ENCODE assay signal across 9 mouse cellular contexts in genomic region chr2:149350239-149350811, GRCm38 (mm10). TPM values are rescaled to one million over a fixed set of nuclear protein-coding genes. Genes with fewer than 3 reads are reported as not detected.
DNase-seq lines count a peak whose midpoint lies in the region; ATAC-seq and TF ChIP-seq lines count a peak whose summit lies in the region.
"Had no signal": no experiment of that assay in that cellular context is flagged by ENCODE, and none has a peak within 500 bp of the region (broad histone marks: within the 10 kb centered on the region; RNA-seq: fewer than 3 reads in every experiment).

No protein-coding gene starts in this region.

- no peaks in the 10 kb centered on the region for H3K4me1 ChIP-seq in heart, postnatal 0 days (ENCODE audit: control insufficient read depth, insufficient read depth)
- H3K4me1 ChIP-seq: limb, embryonic 15.5 days had no signal

- TF ChIP-seq CTCF in heart, postnatal 0 days (IDR thresholded peaks at IDR 0.05; ENCODE audit: low read depth) = peak; percentile 60

- WGBS in heart, postnatal 0 days = 17% methylated on average over 3 of the region's 3 CpGs

- H3K9ac ChIP-seq in heart, postnatal 0 days (replicated peaks; ENCODE audit: low read depth, low read length) = no peak overlapping the region
- H3K9ac ChIP-seq: limb, embryonic 15.5 days had no signal

- peak; percentile 15 for DNase-seq in heart, postnatal 0 days (ENCODE audit: low spot score)
- no peak for DNase-seq in heart, adult 9 months (ENCODE audit: low spot score in 2 of 2)
- peak; percentile 2 for DNase-seq in adrenal gland, adult 8-10 months
- peak; percentile 49 for DNase-seq in embryo, embryonic 9.5 days (ENCODE audit: extremely low spot score)
- DNase-seq in induced T-regulatory cell, adult 2 months (ENCODE audit: low read depth) = peak; percentile 78
- peak; percentile 6 to 32 for DNase-seq in layer of hippocampus, postnatal 25 days (ENCODE audit: extremely low spot score in 1 of 2, low spot score in 1 of 2)
- DNase-seq in right cerebral cortex, postnatal 36 days (ENCODE audit: low spot score in 2 of 2) = peak; percentile 1 to 2

- H3K4me3 ChIP-seq in heart, postnatal 0 days (ENCODE audit: low read depth, low read length) = no peak overlapping the region
- H3K4me3 ChIP-seq: limb, embryonic 15.5 days had no signal

- H3K27ac ChIP-seq in heart, postnatal 0 days (ENCODE audit: low read depth) = no peak overlapping the region
- H3K27ac ChIP-seq: limb, embryonic 15.5 days had no signal

- ATAC-seq in heart, postnatal 0 days (ENCODE audit: insufficient read depth, low read depth) = no peak
- ATAC-seq in megakaryocyte progenitor cell, adult 5-6 weeks (replicated peaks; ENCODE audit: poor library complexity) = peak; percentile 100

- no peaks in the 10 kb centered on the region for H3K36me3 ChIP-seq in heart, postnatal 0 days (replicated peaks; ENCODE audit: control insufficient read depth, insufficient read depth, low read length)
- H3K36me3 ChIP-seq: limb, embryonic 15.5 days had no signal

- no peaks in the 10 kb centered on the region for H3K27me3 ChIP-seq in heart, postnatal 0 days (ENCODE audit: control insufficient read depth, insufficient read depth, low read length)
- H3K27me3 ChIP-seq: limb, embryonic 15.5 days had no signal

- no peak for TF ChIP-seq EP300 in heart, postnatal 0 days (IDR thresholded peaks at IDR 0.05; ENCODE audit: low read depth)

- H3K9me3 ChIP-seq in heart, postnatal 0 days (replicated peaks; ENCODE audit: control insufficient read depth, low read length) = no peaks in the 10 kb centered on the region
- H3K9me3 ChIP-seq: limb, embryonic 15.5 days had no signal

- no peak overlapping the region for H3K4me2 ChIP-seq in heart, postnatal 0 days (ENCODE audit: low read depth, low read length)
- H3K4me2 ChIP-seq: limb, embryonic 15.5 days had no signal

RNA-seq across cellular contexts. Expression of gene Cst10, which starts 54.5 kb away (rescaled TPM):
- not detected in 2 replicates for total RNA-seq in heart, postnatal 0 days (2014; rRNA removed; ENCODE audit: low replicate concordance)
- polyA plus RNA-seq in heart, postnatal 0 days (2015; fragmentation: Nextera tagmentation; extraction: Ambion mirVana) = not detected in 2 replicates
- not detected for total RNA-seq in adrenal gland, adult 8-10 months (2022)
- total RNA-seq in layer of hippocampus, postnatal 25 days (2021) = not detected
- not detected in 2 replicates for total RNA-seq in megakaryocyte progenitor cell, adult 5-6 weeks (2015)
- not detected in 2 replicates for total RNA-seq in megakaryocyte progenitor cell, adult 5-6 weeks (2017)
- polyA plus RNA-seq: limb, embryonic 15.5 days had no signal

Comparison
In these comparisons a context has a peak if more than half of its experiments do, and no peak if none do; other contexts are left out.
1. DNase-seq: peak in heart, postnatal 0 days (single experiment), adrenal gland, adult 8-10 months (single experiment), embryo, embryonic 9.5 days (single experiment), induced T-regulatory cell, adult 2 months (single experiment), layer of hippocampus, postnatal 25 days (2 of 2) and right cerebral cortex, postnatal 36 days (2 of 2); none in heart, adult 9 months (0 of 2).